Mouse (Mus musculus) E14TG2a.4 (cell line): Measurements from ENCODE around the gene Rassf9.

Experiments
- H3K27me3 ChIP-seq: 2 replicates; pipeline ENCODE4 v1.6.1; 2014; ENCODE audit warnings: low read length, control low read depth; ENCODE audit not compliant: insufficient read depth
- H3K36me3 ChIP-seq: 2 replicates; pipeline ENCODE4 v1.6.1; 2014; ENCODE audit warnings: low read length, control low read depth; ENCODE audit not compliant: insufficient read depth
- H3K4me1 ChIP-seq: replicated peaks from 2 replicates; pipeline ENCODE4 v1.6.1; 2014; ENCODE audit warnings: low read depth, low read length, control low read depth
- H3K4me3 ChIP-seq: replicated peaks from 2 replicates; pipeline ENCODE4 v1.5.1; 2014; ENCODE audit warnings: mild to moderate bottlenecking, low read length
- H3K9me3 ChIP-seq: 2 replicates; pipeline ENCODE4 v1.6.1; 2014; ENCODE audit warnings: low read length, control low read depth
- CTCF ChIP-seq: conservative IDR thresholded peaks from 2 replicates; pipeline ENCODE4 v1.5.1; 2014; ENCODE audit warnings: low read length
- NANOG ChIP-seq: IDR thresholded peaks from 2 replicates; pipeline ENCODE4 v1.6.1; 2014; ENCODE audit warnings: borderline replicate concordance, low read length, mixed read lengths
- POU5F1 ChIP-seq: IDR thresholded peaks from 2 replicates; pipeline ENCODE4 v1.6.1; 2014; ENCODE audit warnings: low read length, borderline replicate concordance

Rassf9 gene

DNA sequence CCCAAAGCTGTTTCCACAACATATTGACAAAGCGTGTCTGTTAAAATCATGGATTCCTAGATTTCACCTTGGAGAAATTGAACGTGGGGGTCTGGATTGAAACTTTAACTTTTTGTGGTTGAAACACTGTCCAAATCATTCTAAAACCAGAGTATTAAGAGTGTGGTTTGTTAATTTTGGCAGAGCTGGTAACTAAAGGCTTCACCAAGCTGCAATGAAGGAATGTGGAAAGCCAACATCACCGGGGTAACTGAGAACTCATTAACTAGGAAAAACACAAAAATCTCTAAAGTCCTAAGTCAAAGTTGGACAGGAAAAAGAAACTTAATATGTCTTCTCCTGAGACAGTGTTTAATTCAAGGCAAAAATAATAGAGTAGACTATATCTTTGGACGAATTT, 41.9 kb downstream of the Rassf9 start:
- TF ChIP-seq NANOG (no peak), CTCF (no peak), POU5F1 (no peak)
- no peaks in the 10 kb centered on the region for H3K4me1 ChIP-seq
- no peaks in the 10 kb centered on the region for H3K9me3 ChIP-seq
- no peaks in the 10 kb centered on the region for H3K27me3 ChIP-seq
- no peaks in the 10 kb centered on the region for H3K36me3 ChIP-seq
- H3K4me3 ChIP-seq = no peak overlapping the region

- peaks cover 5% of the 10 kb centered on the region; the same call in 1 of the 2 replicates for H3K9me3 ChIP-seq
- H3K4me1 ChIP-seq = no peaks in the 10 kb centered on the region
- no peaks in the 10 kb centered on the region for H3K27me3 ChIP-seq
- TF ChIP-seq NANOG (no peak), CTCF (no peak), POU5F1 (no peak)
- H3K36me3 ChIP-seq = no peaks in the 10 kb centered on the region
- H3K4me3 ChIP-seq = no peak overlapping the region
These were observed 50.5 kb downstream of the Rassf9 start for GRCm38 (mm10) chr10:102562488-102562887.

DNA sequence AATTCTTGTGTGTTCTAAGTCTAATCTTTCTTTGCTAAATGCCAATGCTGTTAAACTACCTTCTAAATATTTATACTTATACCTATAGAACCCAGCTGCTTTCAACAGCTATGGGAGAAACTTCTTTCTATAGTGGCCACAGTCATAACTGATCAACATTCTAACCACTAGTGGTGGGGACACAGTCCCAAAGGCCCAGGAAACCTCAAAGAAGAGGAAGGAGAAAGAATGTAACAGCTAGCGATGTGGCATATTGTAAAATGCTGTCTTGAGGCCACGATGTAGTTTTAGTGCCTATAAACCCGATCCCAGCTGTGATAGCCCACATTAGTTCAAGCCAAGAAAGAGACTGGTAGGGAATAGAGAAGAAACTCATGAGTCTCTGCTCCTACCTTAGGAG, 65.9 kb downstream of the Rassf9 start:
- TF ChIP-seq NANOG = no peak
- TF ChIP-seq POU5F1 = no peak
- TF ChIP-seq CTCF = no peak
- Histone ChIP-seq H3K36me3 (no peaks in the 10 kb centered on the region), H3K4me3 (no peak overlapping the region), H3K4me1 (no peaks in the 10 kb centered on the region), H3K9me3 (no peaks in the 10 kb centered on the region), H3K27me3 (no peaks in the 10 kb centered on the region)

DNA sequence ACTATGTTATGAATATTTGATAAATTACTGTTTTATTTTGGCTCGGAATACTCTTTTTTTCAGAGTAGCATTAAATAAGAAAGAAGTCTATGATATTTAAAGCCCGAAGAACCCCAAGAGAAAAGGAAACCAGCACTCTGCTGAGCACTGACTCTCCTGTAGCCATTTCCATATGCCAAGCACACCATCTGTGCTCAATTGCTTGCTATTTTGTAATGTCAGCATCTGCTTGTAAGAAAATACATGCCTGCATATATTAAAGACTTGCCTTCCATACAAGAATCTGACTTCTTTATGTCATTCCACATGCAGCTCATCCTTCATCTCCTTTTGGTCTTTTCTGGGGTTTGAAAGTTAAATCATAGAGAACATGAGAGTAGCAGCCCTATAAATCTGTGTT, 82.3 kb downstream of the Rassf9 start:
- TF ChIP-seq CTCF = no peak
- no peak for TF ChIP-seq POU5F1
- no peak for TF ChIP-seq NANOG

More for the DNA sequence above, 82.3 kb downstream of the Rassf9 start:
- Histone ChIP-seq H3K27me3 (no peaks in the 10 kb centered on the region), H3K9me3 (no peaks in the 10 kb centered on the region), H3K36me3 (no peaks in the 10 kb centered on the region), H3K4me1 (no peaks in the 10 kb centered on the region), H3K4me3 (no peak overlapping the region)
